Mouse (Mus musculus) central nervous system, embryonic 11.5 days (tissue): Measurements from ENCODE around the gene Stxbp3. TPM values are rescaled to one million over a fixed set of nuclear protein-coding genes. Genes with fewer than 3 reads are reported as not detected.

ENCODE experiments used
- polyA plus RNA-seq: library from polyadenylated mRNA; depleted of rRNA; stranded (reverse); fragments of >200 nt; gene quantifications from 2 replicates; pipeline ENCODE4 v1.2.3, GENCODE M21; 2012; rRNA removed

Gene Stxbp3
- polyA plus RNA-seq: 23.1 and 33.3 TPM in 2 replicates

DNA sequence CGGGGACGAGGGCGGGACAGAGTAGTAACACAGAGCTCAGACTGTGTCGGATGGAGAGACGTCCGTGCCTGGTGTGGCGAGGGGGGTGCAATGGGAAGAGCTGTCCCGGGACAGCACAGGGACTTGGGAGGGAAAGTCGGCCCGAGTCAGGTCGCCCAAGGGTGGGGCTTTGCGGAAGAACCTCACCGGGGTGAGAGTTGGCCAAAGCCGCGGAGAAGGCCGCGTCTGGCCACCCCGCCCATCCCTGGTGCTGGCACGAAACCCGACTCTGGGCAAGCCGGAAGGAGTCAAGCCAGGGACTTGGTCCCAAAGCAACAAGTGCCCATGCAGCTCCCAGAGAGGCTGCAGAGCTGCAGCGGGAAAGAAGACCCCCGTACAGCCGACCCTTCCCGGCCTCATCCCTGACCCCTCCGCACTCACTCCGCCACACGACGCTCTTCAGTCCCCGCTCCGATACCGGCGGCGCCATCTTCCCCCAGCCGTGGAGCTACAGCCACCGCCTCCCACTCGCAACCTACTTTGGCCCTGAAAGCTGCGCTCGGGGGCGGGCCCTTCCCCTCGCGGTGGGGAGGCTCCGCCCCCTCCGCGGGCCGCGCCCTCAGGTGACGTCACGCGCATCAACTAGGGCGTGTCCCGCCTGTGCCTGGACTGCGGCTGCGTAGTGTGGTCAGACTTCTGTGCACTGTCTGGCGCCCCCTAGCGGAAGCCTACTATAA lies at the start of gene Stxbp3:
Stxbp3 (minus strand) TSS at position 527 of the 716 bp plus-strand sequence.

DNA sequence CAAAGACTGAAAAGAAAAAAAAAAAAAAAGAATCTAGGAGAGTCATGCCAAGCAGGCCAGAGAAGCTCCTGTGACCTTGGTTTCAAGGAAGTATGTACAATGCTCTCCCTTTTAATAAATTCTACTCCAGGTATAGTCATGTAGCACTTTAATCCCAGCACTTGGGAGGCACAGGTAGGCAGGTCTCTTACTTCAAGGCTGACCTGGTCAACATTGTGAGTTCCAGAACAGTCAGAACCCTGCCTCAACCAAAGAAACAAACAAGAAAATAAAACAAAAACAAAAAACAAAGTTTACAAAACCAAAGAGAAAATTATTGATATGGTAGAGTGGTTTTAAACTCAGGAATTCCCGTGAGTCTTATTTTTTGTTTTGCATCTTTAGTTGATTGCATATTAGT lies 49.6 kb upstream of the Stxbp3 start, which contains the start of gene Fndc7:
Fndc7 (minus strand) TSS at position 101 of the 400 bp plus-strand sequence.

Other genes starting within 250 kb of the Stxbp3 start
- 26.6 and 32.4 TPM in 2 replicates for gene Wdr47, start 249.2 kb downstream of the Stxbp3 start, polyA plus RNA-seq
- gene Clcc1, start 186.6 kb downstream of the Stxbp3 start, polyA plus RNA-seq: 65.8 and 76.3 TPM in 2 replicates
- gene Gpsm2, start 118.2 kb downstream of the Stxbp3 start, polyA plus RNA-seq: 42.9 and 56.1 TPM in 2 replicates
- 0.08 and 0.34 TPM in 2 replicates for gene Aknad1, start 100.9 kb downstream of the Stxbp3 start, polyA plus RNA-seq
- 0.11 TPM in 1 of 2 replicates, not detected in the other for gene Fndc7, start 49.5 kb upstream of the Stxbp3 start, polyA plus RNA-seq
- 118 and 167 TPM in 2 replicates for gene Prpf38b, start 71.2 kb upstream of the Stxbp3 start, polyA plus RNA-seq
- 0.25 and 0.37 TPM in 2 replicates for gene Henmt1, start 99.3 kb upstream of the Stxbp3 start, polyA plus RNA-seq
- gene Gm9857, start 99.9 kb upstream of the Stxbp3 start, polyA plus RNA-seq: 0.37 TPM in 1 of 2 replicates, not detected in the other
- gene Fam102b, start 187.1 kb upstream of the Stxbp3 start, polyA plus RNA-seq: 9.1 and 15.5 TPM in 2 replicates
- not detected in 2 replicates for gene Slc25a54, start 239.9 kb upstream of the Stxbp3 start, polyA plus RNA-seq